Mouse (Mus musculus): ENCODE results near the gene Gtf3c5.

GRCm38 (mm10) chr2:28563303-28563702 is 20.2 kb downstream of the Gtf3c5 start, which contains the start of gene Cel:
- no peak for TF ChIP-seq CTCF (IDR thresholded peaks at IDR 0.05; ENCODE audit: low read depth, low read length)
- TF ChIP-seq POLR2A (IDR thresholded peaks at IDR 0.05; ENCODE audit: extremely low read depth, insufficient read depth, low read length), result no peak
